Mouse (Mus musculus) NIH3T3 (cell line): ENCODE measurements around the gene Cnga1.

Experiments
- DNase-seq: peaks from one replicate; pipeline ENCODE4 v3.0.0-alpha.2; 2012; ENCODE audit warnings: low read depth

Cnga1 gene

DNA sequence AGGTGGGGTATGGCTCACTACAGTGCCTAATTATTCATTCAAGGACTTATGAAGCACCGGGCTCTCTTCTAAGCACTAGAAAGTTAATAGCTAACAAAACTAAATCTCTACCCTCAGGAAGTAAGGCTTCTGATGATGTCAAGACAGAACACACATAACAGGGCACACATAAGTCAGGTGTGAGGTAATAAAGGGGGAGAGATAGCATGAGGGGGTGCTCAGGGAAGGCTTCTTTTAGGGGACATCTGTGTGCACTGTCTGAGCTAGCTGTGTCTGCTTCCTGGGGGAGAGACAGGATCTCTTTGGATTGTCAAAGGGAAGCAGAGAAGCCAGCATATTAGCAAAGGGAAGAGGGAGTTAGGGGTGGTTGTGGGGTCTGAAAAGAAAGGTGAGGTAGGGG, at the start of gene Cnga1:
TSS of gene Cnga1 (minus strand) at position 101 of the 400 bp plus-strand sequence.
- no peak for DNase-seq

DNA sequence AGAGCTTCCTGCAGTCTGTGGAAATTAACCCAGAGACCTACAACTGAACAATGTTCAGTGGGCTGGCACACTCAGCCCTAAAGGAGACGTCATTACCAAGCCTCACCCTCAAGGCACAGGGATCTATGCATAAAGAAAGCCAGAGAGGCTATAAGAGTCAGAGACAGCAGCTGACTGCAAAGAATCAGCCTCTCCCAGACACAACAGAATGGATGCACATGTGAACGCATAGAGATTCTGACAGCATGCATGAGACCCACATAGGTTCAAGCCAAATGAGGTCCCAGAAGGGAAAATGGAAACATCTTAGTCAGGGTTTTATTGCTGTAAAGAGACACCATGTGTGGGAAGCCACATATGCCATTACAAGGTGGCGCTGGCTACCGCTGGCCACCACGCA, 46.4 kb upstream of the Cnga1 start:
- no peak for DNase-seq

GRCm38 (mm10) chr5:72689556-72689955, 45.5 kb upstream of the Cnga1 start:
- no peak for DNase-seq

DNA sequence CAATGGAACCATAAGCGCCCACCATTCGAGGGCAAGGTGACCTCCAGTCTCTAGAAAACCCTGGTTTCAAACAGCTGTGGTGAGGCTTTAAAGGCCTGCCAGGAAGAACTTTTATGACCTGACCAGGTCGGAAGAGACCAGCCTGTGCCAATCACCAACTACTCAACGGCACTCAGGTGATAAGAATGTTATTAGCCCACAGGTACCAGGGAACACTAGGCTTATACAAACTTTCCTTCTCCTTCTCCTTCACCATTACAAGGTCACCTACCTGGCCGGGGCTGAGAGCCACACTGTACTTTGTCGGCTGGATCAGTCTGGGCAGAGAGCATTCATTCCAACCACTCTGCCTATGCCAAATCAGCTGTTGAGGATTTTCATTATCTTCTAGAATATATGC, 37.4 kb upstream of the Cnga1 start:
- DNase-seq = no peak

DNA sequence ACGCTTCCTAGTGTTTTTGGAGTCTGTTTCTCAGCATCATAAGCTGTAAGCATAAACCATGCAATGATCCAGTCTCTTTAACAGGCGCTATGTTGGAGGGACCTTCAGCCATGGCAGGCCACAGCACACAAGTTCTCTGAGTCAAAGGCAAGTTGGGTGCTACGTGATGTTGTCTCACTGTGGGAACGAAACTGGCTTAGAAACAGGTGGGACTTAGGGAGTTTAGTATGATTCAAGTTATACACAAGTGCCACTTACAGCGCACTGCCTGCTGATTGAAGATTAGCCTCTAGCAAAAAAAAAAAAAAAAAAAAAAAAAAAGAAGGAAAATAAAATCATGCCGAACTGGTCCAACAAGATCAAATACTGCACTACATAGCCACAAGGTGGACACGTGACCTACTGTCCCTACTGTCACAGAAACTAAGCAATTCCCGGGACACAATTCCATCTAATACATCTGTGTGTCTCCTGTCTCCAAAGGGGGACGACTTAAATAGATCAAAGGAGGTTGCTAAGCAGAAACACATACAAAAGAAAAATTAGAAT, 31.0 kb upstream of the Cnga1 start:
- no peak for DNase-seq

DNA sequence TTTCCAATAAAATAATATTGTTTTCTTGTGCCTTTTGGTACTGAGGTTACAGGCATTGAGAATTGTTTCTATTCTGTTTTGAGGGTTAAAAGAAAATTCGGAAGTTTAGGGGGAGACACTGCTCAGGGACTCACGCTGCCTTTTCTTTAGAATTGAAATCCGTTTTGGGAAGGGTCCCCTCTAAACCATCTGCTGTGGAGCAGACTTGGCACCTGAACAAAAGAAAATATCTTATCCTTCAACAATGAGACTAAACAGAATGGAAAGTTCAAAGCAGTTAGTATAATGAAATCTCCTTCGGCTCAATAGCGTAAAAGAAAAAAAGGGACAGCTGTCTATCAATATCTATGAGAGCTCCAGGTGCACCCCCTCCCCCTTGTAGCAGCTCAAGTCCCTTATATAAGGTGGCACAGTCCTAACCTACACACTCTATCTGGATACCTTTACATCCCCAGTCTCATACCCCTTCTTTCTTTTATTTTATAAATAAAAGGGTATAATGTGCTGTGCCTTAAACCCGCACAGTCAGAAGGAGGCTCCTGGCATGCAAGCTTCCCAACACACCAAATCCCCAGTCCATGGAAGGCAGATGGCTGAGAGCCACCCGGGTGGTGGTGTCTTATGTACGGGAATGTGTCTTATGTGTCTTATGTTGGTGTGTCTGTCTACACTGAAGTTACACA, 27.1 kb upstream of the Cnga1 start:
- DNase-seq = no peak

- no peak for DNase-seq
These were observed 24.3 kb upstream of the Cnga1 start for GRCm38 (mm10) chr5:72668351-72668750.

DNA sequence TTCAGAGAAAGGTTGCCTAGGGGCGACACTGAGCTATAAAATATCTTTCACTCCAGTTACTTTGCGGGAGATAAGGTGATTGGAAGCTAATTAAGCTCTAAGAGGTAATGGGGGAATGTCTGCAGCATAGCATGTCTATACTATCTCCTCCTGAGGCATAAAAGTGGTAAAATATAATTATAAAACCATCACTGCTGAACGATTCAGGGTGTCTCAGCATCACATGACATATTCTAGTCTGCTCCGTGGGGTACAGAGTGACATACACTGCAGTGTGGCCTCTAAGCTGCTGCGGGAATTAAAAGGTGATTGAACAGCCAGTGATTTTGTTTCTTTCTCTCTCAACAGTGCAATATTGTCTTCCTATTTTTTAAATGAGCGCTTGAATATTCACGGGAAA, 22.4 kb upstream of the Cnga1 start:
- DNase-seq = no peak

- DNase-seq = peak; percentile 76
These were observed 21.2 kb upstream of the Cnga1 start for GRCm38 (mm10) chr5:72665281-72665680.

GRCm38 (mm10) chr5:72664854-72665253, 20.8 kb upstream of the Cnga1 start:
- no peak for DNase-seq

DNA sequence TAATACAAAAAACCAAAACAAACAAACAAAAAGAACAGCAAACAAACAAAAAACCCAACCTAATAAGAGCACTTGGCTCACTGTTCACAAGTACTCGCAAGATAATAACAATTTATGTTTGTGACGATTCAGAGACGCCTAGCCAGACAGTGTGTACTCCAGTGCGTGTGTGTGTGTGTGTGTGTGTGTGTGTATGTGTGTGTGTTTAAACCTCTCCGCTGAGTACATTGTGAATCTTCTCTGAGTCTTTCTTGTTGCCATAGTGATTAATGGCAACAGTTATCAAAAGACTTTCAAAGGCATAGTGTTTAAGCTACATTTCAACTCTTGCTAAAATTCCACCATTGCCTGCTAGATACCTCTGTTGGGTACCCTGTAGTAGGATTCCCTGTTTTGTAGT, 20.1 kb upstream of the Cnga1 start:
- no peak for DNase-seq

DNA sequence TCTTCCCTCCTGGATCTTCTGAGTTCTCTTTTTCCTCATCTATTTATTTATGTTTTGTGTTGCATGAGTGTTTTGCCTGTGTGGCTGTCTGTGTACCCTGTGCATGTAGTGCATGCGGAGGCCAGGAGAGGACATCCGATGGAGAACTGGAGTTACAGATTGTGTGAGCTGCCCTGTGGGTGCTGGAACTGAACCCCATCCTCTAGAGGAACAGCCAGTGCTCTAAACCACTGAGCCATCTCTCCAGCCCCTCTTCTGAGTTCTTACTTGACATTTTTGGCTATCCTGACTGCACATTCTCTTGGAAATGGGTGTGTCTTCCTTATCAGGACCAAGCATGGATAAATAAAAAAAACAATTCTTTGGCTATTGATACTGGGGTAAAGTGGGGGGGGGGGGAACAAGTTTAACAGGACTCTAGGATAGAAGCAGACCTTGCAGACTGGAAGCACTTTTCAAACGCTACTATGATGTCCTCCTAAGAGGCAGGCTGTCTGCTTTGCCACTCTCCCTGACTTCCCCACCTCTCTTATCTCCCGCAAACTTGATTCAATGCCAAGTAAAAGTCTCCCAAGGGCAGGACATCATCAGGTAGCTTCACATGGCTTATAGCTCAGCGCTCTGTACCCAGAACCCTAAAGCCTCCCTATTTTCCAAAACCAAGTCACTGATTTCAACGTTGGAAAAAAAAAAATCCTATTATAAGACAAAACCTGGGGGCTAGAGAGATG, 17.1 kb upstream of the Cnga1 start:
- no peak for DNase-seq

DNA sequence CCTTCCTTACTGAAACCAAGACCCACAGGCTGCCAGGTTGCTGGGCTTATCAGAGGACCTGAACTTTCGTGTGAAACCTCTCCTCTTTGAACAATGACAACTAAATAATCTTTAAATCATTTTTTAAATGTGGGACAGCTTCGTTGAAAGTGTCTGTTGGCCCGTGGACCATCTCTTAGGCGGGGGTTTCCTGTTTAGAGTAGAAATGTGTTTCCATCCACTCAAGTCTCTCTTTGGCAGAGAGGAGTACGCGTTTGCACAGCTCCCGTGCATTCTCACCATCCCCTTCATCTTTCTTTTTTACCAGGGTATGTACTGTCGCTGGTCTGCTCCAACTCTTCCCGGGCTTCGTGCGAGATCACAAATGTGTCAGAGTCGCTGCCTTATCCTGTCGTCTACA, 14.3 kb upstream of the Cnga1 start:
- no peak for DNase-seq

DNA sequence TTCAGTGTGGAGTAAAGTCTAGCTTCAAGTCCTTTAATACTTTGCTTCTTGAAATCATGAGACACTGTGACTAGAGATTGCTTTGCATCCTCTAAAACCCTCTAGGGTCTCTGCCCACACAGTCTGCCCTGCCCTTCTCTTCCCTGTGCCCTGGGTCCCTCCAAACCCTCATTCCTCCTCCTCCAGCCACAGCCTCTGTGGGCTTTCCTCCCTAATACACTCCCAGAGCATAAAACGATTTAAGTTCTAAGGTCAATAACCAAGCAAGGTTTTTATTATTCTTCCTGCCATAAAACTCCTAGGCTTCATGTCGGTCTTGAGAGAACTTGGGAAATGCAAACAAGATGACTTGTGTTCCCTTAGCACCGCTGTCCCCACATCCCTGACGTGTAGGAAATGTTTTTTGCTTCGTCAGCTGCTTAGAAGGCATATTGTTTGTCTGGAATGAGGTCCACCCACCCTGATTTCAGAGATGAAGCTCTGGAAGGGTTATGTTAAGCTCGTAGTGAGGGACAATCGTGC, 12.3 kb upstream of the Cnga1 start:
- no peak for DNase-seq

GRCm38 (mm10) chr5:72653068-72653674, 9.1 kb upstream of the Cnga1 start:
- no peak for DNase-seq

DNA sequence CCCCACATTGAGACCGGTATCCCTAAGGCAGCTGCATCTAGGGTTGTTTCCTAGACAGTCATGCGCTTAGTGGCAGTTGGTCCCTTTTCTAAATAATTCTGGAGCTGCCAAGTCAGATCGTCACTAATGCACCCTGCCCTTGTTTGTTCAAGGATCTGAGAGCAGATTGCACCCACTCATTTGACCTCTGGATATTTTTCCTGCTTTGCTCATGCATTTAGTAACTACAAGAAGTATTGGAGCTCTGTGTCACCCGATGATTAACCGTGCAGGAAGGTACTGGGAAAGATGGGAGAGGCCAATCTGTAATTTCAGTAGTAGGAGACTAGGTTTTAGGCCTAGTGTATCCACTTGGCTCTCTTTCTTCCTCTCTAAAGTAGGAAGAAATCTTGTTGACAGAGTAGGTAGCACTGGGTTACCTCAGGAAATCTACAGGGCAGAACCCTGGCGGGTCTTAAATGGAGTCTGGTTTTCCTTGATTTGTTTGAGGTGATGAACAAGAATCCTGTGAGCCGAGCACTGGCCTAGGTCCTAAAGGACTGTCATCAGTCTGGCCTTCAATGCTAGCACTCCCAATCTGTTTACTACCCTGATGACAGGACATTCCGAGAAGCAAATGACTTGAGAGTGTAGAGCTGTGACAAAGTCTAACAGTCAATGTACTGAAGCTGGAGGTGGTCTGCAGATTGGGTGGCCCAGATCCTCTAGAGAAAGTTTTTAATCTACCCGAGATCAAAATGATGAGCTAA, 5.1 kb upstream of the Cnga1 start:
- peak; percentile 54 for DNase-seq

GRCm38 (mm10) chr5:72647958-72648595, 4.0 kb upstream of the Cnga1 start:
- peak; percentile 49 for DNase-seq

GRCm38 (mm10) chr5:72647418-72647907, 3.4 kb upstream of the Cnga1 start, which contains the start of gene Nipal1:
Nipal1 (plus strand) TSS chr5:72647795.
- DNase-seq = peak; percentile 85

DNA sequence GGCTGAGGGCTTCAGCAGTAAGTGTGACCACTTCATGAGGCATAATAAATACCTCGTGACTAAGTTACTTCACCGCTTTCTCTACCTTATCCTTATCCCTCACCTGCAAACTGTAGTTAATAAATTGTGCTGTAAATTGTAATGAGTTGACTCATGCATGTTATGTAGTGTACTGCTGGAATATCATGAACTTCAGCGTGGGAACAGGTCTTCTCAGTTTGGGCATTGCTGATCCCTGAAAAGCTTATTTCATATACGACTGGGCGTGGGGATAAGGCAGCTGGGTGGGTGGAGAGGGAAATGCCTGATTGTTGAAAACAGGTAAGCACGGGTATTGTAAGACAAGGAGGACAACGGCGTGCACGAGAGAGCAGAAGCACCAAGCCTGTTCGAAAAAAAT, 2.9 kb upstream of the Cnga1 start:
- DNase-seq = no peak

DNA sequence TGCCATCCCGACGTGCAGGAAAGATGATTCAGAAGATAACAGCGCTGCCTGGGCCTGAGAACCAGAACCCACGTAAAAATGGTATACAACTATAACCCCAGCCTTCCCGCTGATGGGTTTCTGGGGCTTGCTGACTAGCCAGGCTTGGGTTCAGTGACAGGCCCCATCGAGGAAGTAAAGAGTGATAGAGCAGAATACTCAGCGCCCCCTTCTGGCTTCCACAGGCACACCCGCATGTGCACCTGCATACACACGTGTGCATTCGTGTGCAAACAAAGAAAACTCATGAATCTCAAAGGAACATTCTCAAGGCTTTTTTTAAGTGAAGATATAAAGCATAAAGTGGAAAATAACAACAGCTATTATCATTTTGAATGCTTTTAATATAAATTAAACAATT, 2.1 kb upstream of the Cnga1 start:
- peak; percentile 41 for DNase-seq

GRCm38 (mm10) chr5:72643655-72644054, 420 bp downstream of the Cnga1 start:
- no peak for DNase-seq
